Mouse (Mus musculus): ENCODE measurements around the gene Rhox4g.
"Not testable (repeated sequence)": the region's sequence is repeated elsewhere in the genome, so short reads cannot be mapped to it uniquely, and the experiment has no call there.

Gene Rhox4g

GRCm38 (mm10) chrX:37651227-37651626, at the start of gene Rhox4g:
Rhox4g (minus strand) TSS chrX:37651327.
- not testable (repeated sequence) for DNase-seq (ENCODE audit: low read depth, low spot score)

- DNase-seq (ENCODE audit: low read depth, low spot score), result no peak
Observed at GRCm38 (mm10) chrX:37692261-37692660, 41.1 kb upstream of the Rhox4g start.

- DNase-seq (ENCODE audit: low read depth, low spot score), result no peak
Observed at GRCm38 (mm10) chrX:37683031-37683715, 32.0 kb upstream of the Rhox4g start.

DNA sequence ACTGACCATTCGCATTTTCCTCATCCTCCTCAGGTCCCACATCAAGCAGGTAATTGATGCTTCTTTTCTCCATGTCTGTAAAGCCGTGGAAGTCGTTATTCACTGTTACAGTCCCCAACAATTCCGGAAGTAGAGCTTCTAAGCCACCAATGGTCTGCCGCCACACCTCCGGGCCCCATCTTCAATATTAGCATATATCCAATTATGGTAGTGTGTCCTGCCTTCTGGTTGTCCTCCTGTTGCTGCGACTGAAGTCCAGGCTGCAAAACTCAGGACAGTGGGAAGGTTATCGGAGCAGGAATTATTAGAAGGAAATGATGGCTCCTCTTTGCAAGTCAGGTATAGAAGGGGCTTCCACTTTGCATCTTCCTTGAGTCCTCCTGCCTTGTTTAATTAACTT, 22.1 kb upstream of the Rhox4g start, which contains the start of gene Rhox2h:
Rhox2h (minus strand) TSS at position 101 of the 400 bp plus-strand sequence.
- not testable (repeated sequence) for DNase-seq (ENCODE audit: low read depth, low spot score)

DNA sequence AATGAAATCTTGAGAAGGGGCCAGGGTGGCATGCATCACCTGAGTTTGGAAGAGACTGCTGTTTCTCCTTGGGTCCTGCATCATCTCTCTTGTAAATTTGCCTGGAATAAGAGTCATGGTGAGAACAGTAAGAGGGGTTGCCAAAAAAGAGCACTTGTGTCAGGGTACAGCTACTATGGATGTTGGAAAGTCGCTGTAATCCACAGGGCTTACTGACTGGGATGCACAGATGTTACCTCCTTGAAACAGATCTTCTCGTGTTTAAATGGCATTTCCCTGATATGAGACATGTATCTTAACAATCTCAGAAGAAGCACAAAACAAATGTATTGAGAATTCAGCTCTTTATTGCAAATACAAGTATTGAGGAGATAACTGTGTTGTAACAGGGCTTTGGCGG, 17.5 kb upstream of the Rhox4g start, which contains the start of gene Rhox3h:
Rhox3h (minus strand) TSS at position 101 of the 400 bp plus-strand sequence.
- DNase-seq (ENCODE audit: low read depth, low spot score), result not testable (repeated sequence)

- DNase-seq (ENCODE audit: low read depth, low spot score), result not testable (repeated sequence)
Observed at GRCm38 (mm10) chrX:37643370-37643769, 7.8 kb downstream of the Rhox4g start, which contains the start of gene Rhox2g. Rhox2g (minus strand) TSS chrX:37643470.

DNA sequence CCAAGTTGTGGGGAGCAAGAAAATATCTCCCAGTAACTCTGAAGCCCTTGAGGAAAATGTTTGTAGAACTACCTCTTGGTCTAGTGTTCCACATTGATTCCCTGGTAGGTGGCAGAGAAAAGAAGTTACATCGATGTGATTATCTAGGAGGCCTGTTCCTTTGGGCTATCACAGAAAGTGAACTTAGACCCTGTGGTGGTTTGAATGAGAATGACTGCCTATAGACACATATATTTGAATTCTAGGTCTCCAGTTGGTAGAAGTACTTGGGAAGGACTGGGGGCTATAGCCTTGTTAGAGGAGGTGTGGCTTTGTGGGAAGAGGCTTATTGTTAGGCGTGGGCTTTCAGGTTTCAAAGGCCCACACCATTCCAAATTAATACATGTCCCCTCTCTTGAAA, 22.6 kb downstream of the Rhox4g start, which contains the start of gene Rhox3g:
Rhox3g (minus strand) TSS at position 101 of the 400 bp plus-strand sequence.
- not testable (repeated sequence) for DNase-seq (ENCODE audit: low read depth, low spot score)

DNA sequence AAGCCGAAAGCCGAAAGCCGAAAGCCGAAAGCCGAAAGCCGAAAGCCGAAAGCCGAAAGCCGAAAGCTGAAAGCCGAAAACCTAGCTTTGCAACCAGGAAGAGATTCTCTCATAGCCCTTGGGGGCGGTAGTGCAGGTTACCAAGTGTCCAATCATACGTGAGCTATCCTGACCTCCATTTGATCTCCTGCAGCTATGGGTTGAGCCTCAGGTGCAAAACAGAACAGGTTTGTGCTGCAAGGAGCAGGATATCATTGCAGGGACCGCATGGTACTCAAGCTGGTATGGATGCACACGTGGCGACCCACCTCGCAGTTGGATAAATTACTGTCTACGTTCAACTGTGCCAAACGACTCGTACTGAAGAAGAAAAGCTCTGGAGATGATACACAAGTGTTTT, 43.5 kb downstream of the Rhox4g start, which contains the start of gene Rhox4f:
Rhox4f (minus strand) TSS at position 101 of the 400 bp plus-strand sequence.
- not testable (repeated sequence) for DNase-seq (ENCODE audit: low read depth, low spot score)

Data from 3T3-L1 (cell line).